Mouse (Mus musculus) stomach, postnatal 0 days (tissue): ENCODE results near the gene Ppox.

ENCODE experiments used
- CTCF ChIP-seq: IDR thresholded peaks from 2 replicates; pipeline ENCODE4 v1.5.1; 2016; ENCODE audit warnings: antibody characterized with exemption, low read depth, mild to moderate bottlenecking, moderate library complexity
- EP300 ChIP-seq: optimal IDR thresholded peaks from 2 replicates; pipeline ENCODE3; 2016; ENCODE audit warnings: antibody characterized with exemption

GRCm38 (mm10) chr1:171281528-171281923 is 540 bp upstream of the Ppox start:
- peak; percentile 87 for TF ChIP-seq CTCF
- TF ChIP-seq EP300: no peak
